Mouse (Mus musculus): ENCODE results near the gene Olfr224. TPM values are rescaled to one million over a fixed set of nuclear protein-coding genes. Genes with fewer than 3 reads are reported as not detected.

Gene Olfr224
- not detected for polyA plus RNA-seq (2014; fragmentation: Illumina TruSeq; extraction: RNeasy Lipid Tissue Mini Kit (QIAGEN cat#74804); ENCODE audit: low replicate concordance)

GRCm38 (mm10) chr11:58570405-58570804 lies at the start of gene Olfr224:
TSS of gene Olfr224 (minus strand) at chr11:58570553.

GRCm38 (mm10) chr11:58615975-58616374 lies 45.6 kb upstream of the Olfr224 start, which contains the start of gene 2210407C18Rik:
TSS of gene 2210407C18Rik (minus strand) at chr11:58616075.

GRCm38 (mm10) chr11:58594814-58595213 lies 24.5 kb upstream of the Olfr224 start, which contains the start of gene Olfr324:
TSS of gene Olfr324 (plus strand) at chr11:58595114.

DNA sequence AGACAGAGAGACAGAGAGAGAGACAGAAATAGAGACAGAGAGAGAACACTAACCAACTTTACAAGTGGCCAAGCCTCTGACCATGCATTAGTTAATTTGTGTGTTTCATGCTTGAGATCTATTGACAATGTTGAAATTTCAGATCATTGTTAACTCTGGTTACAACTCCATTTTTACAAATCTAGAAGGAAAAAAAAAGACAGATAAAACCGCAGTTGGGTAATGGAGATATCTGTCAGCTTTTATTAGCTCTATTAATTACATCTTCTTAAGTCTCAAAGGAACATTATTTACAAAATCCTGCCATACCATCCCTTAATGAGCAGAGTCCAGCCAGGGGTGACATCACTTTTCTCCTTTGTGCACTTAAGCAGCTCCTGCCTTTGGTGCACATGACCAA lies 7.1 kb upstream of the Olfr224 start, which contains the start of gene Olfr325:
TSS of gene Olfr325 (plus strand) at position 301 of the 400 bp plus-strand sequence.

GRCm38 (mm10) chr11:58555536-58555935 lies 14.8 kb downstream of the Olfr224 start, which contains the start of gene Olfr328:
TSS of gene Olfr328 (minus strand) at chr11:58555636.

GRCm38 (mm10) chr11:58546322-58546721 lies 24.0 kb downstream of the Olfr224 start, which contains the start of gene Olfr329-ps:
TSS of gene Olfr329-ps (minus strand) at chr11:58546422.

DNA sequence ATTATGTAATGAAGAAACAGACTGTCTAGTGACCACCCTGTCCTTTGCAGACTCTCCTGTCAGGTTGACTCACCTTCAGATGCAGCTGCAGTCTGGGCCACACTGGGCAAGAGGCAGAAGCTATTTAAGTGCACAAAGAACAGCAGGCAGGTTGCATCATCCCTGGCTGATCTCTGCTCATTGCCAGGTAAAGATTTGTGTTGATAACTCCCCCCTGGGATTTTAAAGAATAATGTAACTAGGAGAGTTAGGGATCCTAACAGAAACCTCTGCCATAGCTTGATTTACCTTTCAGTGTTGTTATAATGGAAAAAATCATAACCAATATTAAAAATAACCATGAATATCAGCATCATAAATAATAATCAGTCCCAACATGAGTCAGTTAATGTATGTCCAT lies 35.6 kb downstream of the Olfr224 start, which contains the start of gene Olfr330:
TSS of gene Olfr330 (minus strand) at position 101 of the 400 bp plus-strand sequence.

Other genes with a start within 250 kb of the Olfr224 start
- gene Zfp672, start 240.2 kb downstream of the Olfr224 start, polyA plus RNA-seq (2014; fragmentation: Illumina TruSeq; extraction: RNeasy Lipid Tissue Mini Kit (QIAGEN cat#74804); ENCODE audit: low replicate concordance): 52.8 TPM
- gene Sh3bp5l, start 239.8 kb downstream of the Olfr224 start, polyA plus RNA-seq (2014; fragmentation: Illumina TruSeq; extraction: RNeasy Lipid Tissue Mini Kit (QIAGEN cat#74804); ENCODE audit: low replicate concordance): 0.63 TPM
- 654 TPM for gene Lypd8, start 191.5 kb downstream of the Olfr224 start, polyA plus RNA-seq (2014; fragmentation: Illumina TruSeq; extraction: RNeasy Lipid Tissue Mini Kit (QIAGEN cat#74804); ENCODE audit: low replicate concordance)
- 0.52 TPM for gene 1810065E05Rik, start 149.4 kb downstream of the Olfr224 start, polyA plus RNA-seq (2014; fragmentation: Illumina TruSeq; extraction: RNeasy Lipid Tissue Mini Kit (QIAGEN cat#74804); ENCODE audit: low replicate concordance)
- gene Gm12253, start 138.0 kb downstream of the Olfr224 start, polyA plus RNA-seq (2014; fragmentation: Illumina TruSeq; extraction: RNeasy Lipid Tissue Mini Kit (QIAGEN cat#74804); ENCODE audit: low replicate concordance): not detected
- not detected for gene Lypd9, start 117.6 kb downstream of the Olfr224 start, polyA plus RNA-seq (2014; fragmentation: Illumina TruSeq; extraction: RNeasy Lipid Tissue Mini Kit (QIAGEN cat#74804); ENCODE audit: low replicate concordance)
- not detected for gene Olfr30, start 108.3 kb downstream of the Olfr224 start, polyA plus RNA-seq (2014; fragmentation: Illumina TruSeq; extraction: RNeasy Lipid Tissue Mini Kit (QIAGEN cat#74804); ENCODE audit: low replicate concordance)
- gene Olfr332, start 78.0 kb downstream of the Olfr224 start, polyA plus RNA-seq (2014; fragmentation: Illumina TruSeq; extraction: RNeasy Lipid Tissue Mini Kit (QIAGEN cat#74804); ENCODE audit: low replicate concordance): not detected
- not detected for gene Olfr331, start 68.0 kb downstream of the Olfr224 start, polyA plus RNA-seq (2014; fragmentation: Illumina TruSeq; extraction: RNeasy Lipid Tissue Mini Kit (QIAGEN cat#74804); ENCODE audit: low replicate concordance)
- gene Olfr330, start 35.7 kb downstream of the Olfr224 start, polyA plus RNA-seq (2014; fragmentation: Illumina TruSeq; extraction: RNeasy Lipid Tissue Mini Kit (QIAGEN cat#74804); ENCODE audit: low replicate concordance): not detected
- gene Olfr329-ps, start 24.1 kb downstream of the Olfr224 start, polyA plus RNA-seq (2014; fragmentation: Illumina TruSeq; extraction: RNeasy Lipid Tissue Mini Kit (QIAGEN cat#74804); ENCODE audit: low replicate concordance): not detected
- gene Olfr328, start 14.9 kb downstream of the Olfr224 start, polyA plus RNA-seq (2014; fragmentation: Illumina TruSeq; extraction: RNeasy Lipid Tissue Mini Kit (QIAGEN cat#74804); ENCODE audit: low replicate concordance): not detected
- not detected for gene Olfr325, start 7.2 kb upstream of the Olfr224 start, polyA plus RNA-seq (2014; fragmentation: Illumina TruSeq; extraction: RNeasy Lipid Tissue Mini Kit (QIAGEN cat#74804); ENCODE audit: low replicate concordance)
- gene Olfr324, start 24.6 kb upstream of the Olfr224 start, polyA plus RNA-seq (2014; fragmentation: Illumina TruSeq; extraction: RNeasy Lipid Tissue Mini Kit (QIAGEN cat#74804); ENCODE audit: low replicate concordance): not detected
- 1,849 TPM for gene 2210407C18Rik, start 45.5 kb upstream of the Olfr224 start, polyA plus RNA-seq (2014; fragmentation: Illumina TruSeq; extraction: RNeasy Lipid Tissue Mini Kit (QIAGEN cat#74804); ENCODE audit: low replicate concordance)
- not detected for gene Olfr323, start 59.9 kb upstream of the Olfr224 start, polyA plus RNA-seq (2014; fragmentation: Illumina TruSeq; extraction: RNeasy Lipid Tissue Mini Kit (QIAGEN cat#74804); ENCODE audit: low replicate concordance)
- not detected for gene Trim58, start 69.9 kb upstream of the Olfr224 start, polyA plus RNA-seq (2014; fragmentation: Illumina TruSeq; extraction: RNeasy Lipid Tissue Mini Kit (QIAGEN cat#74804); ENCODE audit: low replicate concordance)
- not detected for gene Olfr322, start 88.2 kb upstream of the Olfr224 start, polyA plus RNA-seq (2014; fragmentation: Illumina TruSeq; extraction: RNeasy Lipid Tissue Mini Kit (QIAGEN cat#74804); ENCODE audit: low replicate concordance)
- gene Olfr320, start 110.5 kb upstream of the Olfr224 start, polyA plus RNA-seq (2014; fragmentation: Illumina TruSeq; extraction: RNeasy Lipid Tissue Mini Kit (QIAGEN cat#74804); ENCODE audit: low replicate concordance): not detected
- not detected for gene Olfr319, start 128.6 kb upstream of the Olfr224 start, polyA plus RNA-seq (2014; fragmentation: Illumina TruSeq; extraction: RNeasy Lipid Tissue Mini Kit (QIAGEN cat#74804); ENCODE audit: low replicate concordance)
- gene Olfr318, start 153.5 kb upstream of the Olfr224 start, polyA plus RNA-seq (2014; fragmentation: Illumina TruSeq; extraction: RNeasy Lipid Tissue Mini Kit (QIAGEN cat#74804); ENCODE audit: low replicate concordance): not detected
- not detected for gene Olfr317, start 168.7 kb upstream of the Olfr224 start, polyA plus RNA-seq (2014; fragmentation: Illumina TruSeq; extraction: RNeasy Lipid Tissue Mini Kit (QIAGEN cat#74804); ENCODE audit: low replicate concordance)
- not detected for gene Olfr316, start 182.2 kb upstream of the Olfr224 start, polyA plus RNA-seq (2014; fragmentation: Illumina TruSeq; extraction: RNeasy Lipid Tissue Mini Kit (QIAGEN cat#74804); ENCODE audit: low replicate concordance)
- not detected for gene Olfr315, start 202.6 kb upstream of the Olfr224 start, polyA plus RNA-seq (2014; fragmentation: Illumina TruSeq; extraction: RNeasy Lipid Tissue Mini Kit (QIAGEN cat#74804); ENCODE audit: low replicate concordance)
- not detected for gene Olfr314, start 212.4 kb upstream of the Olfr224 start, polyA plus RNA-seq (2014; fragmentation: Illumina TruSeq; extraction: RNeasy Lipid Tissue Mini Kit (QIAGEN cat#74804); ENCODE audit: low replicate concordance)
- gene Fam183b, start 231.4 kb upstream of the Olfr224 start, polyA plus RNA-seq (2014; fragmentation: Illumina TruSeq; extraction: RNeasy Lipid Tissue Mini Kit (QIAGEN cat#74804); ENCODE audit: low replicate concordance): 3.0 TPM
- gene Olfr313, start 244.4 kb upstream of the Olfr224 start, polyA plus RNA-seq (2014; fragmentation: Illumina TruSeq; extraction: RNeasy Lipid Tissue Mini Kit (QIAGEN cat#74804); ENCODE audit: low replicate concordance): not detected

Measured in small intestine, adult 10 weeks (tissue).